Mouse (Mus musculus) liver, embryonic 16.5 days (tissue): ENCODE measurements around the gene Gp1bb. TPM values are rescaled to one million over a fixed set of nuclear protein-coding genes. Genes with fewer than 3 reads are reported as not detected.
A peak's percentile ranks its signal among the peaks of the same experiment; 100 is the strongest.

ENCODE experiments used
- ATAC-seq: fragments of 200-750 bp; cut with Nextera tagmentation; 2 replicates; pipeline ENCODE4 v1.8.0; 2017; ENCODE audit warnings: low read depth, mild to moderate bottlenecking, moderate number of reproducible peaks, moderate library complexity
- H3K27ac ChIP-seq: fragments of 300-500 bp; sonication (generic); 2 replicates; pipeline ENCODE4 v1.5.1; 2014; ENCODE audit warnings: mild to moderate bottlenecking, low read length
- H3K27me3 ChIP-seq: fragments of 300-500 bp; sonication (generic); 2 replicates; pipeline ENCODE4 v1.6.1; 2014; ENCODE audit warnings: low read depth, low read length, mixed read lengths; ENCODE audit not compliant: control insufficient read depth, insufficient read depth
- H3K36me3 ChIP-seq: fragments of 300-500 bp; sonication (generic); 2 replicates; pipeline ENCODE4 v1.6.1; 2014; ENCODE audit warnings: mild to moderate bottlenecking; ENCODE audit not compliant: control insufficient read depth, insufficient read depth
- H3K4me1 ChIP-seq: fragments of 300-500 bp; sonication (generic); 2 replicates; pipeline ENCODE4 v1.6.1; 2014; ENCODE audit warnings: low read depth, low read length, mixed read lengths; ENCODE audit not compliant: control insufficient read depth
- H3K4me2 ChIP-seq: fragments of 300-500 bp; sonication (generic); 2 replicates; pipeline ENCODE4 v1.6.1; 2014; ENCODE audit warnings: low read depth, low read length, mixed read lengths
- H3K4me3 ChIP-seq: fragments of 300-500 bp; sonication (generic); 2 replicates; pipeline ENCODE4 v1.5.1; 2014; ENCODE audit warnings: low read depth, mild to moderate bottlenecking, low read length
- H3K9ac ChIP-seq: fragments of 300-500 bp; sonication (generic); 2 replicates; pipeline ENCODE4 v1.6.1; 2014; ENCODE audit warnings: low read depth, low read length
- H3K9me3 ChIP-seq: fragments of 300-500 bp; sonication (generic); replicated peaks from 2 replicates; pipeline ENCODE4 v1.6.1; 2016; ENCODE audit warnings: low read length; ENCODE audit not compliant: control insufficient read depth
- WGBS: fragments of 180-500 bp; shearing (Covaris S2); extraction: QIAGEN DNeasy Blood & Tissue Kit; methylation state at CpG from one replicate; pipeline ENCODE4 v1.1.7; 2014; ENCODE audit not compliant: insufficient replicate concordance; 5-methylcytosine and 5-hydroxymethylcytosine counted together
- polyA plus RNA-seq: library from polyadenylated mRNA; unstranded; fragments of >200 nt; fragmentation: Nextera tagmentation; extraction: Ambion mirVana; gene quantifications from 2 replicates; pipeline ENCODE4 v1.2.1, GENCODE M21; 2015

Gene Gp1bb
- polyA plus RNA-seq, 1 experiment from 2014 or later: 18.2 TPM

- H3K27me3 ChIP-seq: no peaks in the 10 kb centered on the region
- no peak overlapping the region for H3K9ac ChIP-seq
- no peak overlapping the region for H3K27ac ChIP-seq
- no peaks in the 10 kb centered on the region for H3K36me3 ChIP-seq
- WGBS: 39% methylated on average over 11 of the region's 11 CpGs
- no peaks in the 10 kb centered on the region for H3K4me1 ChIP-seq
- H3K4me3 ChIP-seq: no peak overlapping the region
- no peaks in the 10 kb centered on the region; the same call in 1 of the 2 replicates for H3K9me3 ChIP-seq
- no peak overlapping the region for H3K4me2 ChIP-seq
- peak; percentile 24; the same call in 1 of the 2 replicates for ATAC-seq
These were observed 21.3 kb upstream of the Gp1bb start for GRCm38 (mm10) chr16:18643406-18643998.

DNA sequence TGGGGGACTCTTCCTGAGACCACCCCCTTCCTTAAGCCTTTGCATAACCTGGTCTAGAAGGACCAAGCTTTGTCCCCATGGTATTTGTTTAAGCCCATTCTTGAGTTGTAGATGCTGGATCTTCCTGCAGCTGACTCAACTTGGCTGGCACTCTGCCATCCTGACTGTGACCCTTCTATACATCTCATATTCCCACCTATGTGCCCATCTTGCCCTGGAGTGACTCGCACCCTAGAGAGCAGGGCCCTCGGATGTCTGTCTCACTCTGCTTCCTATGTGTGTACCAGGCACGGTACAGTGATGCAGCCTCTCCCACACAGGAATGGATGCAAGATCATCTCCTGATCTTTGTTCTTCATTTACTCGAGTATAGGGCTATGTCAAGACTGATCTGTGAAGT, 20.7 kb upstream of the Gp1bb start:
- Histone ChIP-seq H3K36me3 (no peaks in the 10 kb centered on the region), H3K27ac (no peak overlapping the region), H3K9me3 (no peaks in the 10 kb centered on the region), H3K4me1 (no peaks in the 10 kb centered on the region), H3K9ac (no peak overlapping the region), H3K4me3 (no peak overlapping the region), H3K27me3 (no peaks in the 10 kb centered on the region), H3K4me2 (no peak overlapping the region)
- 46% methylated on average over 4 of the region's 4 CpGs for WGBS
- no peak for ATAC-seq

GRCm38 (mm10) chr16:18642291-18642690, 20.1 kb upstream of the Gp1bb start:
- no peaks in the 10 kb centered on the region for H3K36me3 ChIP-seq
- no peaks in the 10 kb centered on the region for H3K27me3 ChIP-seq
- H3K4me1 ChIP-seq: no peaks in the 10 kb centered on the region
- no peak overlapping the region for H3K4me3 ChIP-seq
- H3K9me3 ChIP-seq: no peaks in the 10 kb centered on the region
- WGBS: 41% methylated on average over 7 of the region's 7 CpGs
- H3K9ac ChIP-seq: no peak overlapping the region
- H3K4me2 ChIP-seq: no peak overlapping the region
- no peak for ATAC-seq
- H3K27ac ChIP-seq: no peak overlapping the region

DNA sequence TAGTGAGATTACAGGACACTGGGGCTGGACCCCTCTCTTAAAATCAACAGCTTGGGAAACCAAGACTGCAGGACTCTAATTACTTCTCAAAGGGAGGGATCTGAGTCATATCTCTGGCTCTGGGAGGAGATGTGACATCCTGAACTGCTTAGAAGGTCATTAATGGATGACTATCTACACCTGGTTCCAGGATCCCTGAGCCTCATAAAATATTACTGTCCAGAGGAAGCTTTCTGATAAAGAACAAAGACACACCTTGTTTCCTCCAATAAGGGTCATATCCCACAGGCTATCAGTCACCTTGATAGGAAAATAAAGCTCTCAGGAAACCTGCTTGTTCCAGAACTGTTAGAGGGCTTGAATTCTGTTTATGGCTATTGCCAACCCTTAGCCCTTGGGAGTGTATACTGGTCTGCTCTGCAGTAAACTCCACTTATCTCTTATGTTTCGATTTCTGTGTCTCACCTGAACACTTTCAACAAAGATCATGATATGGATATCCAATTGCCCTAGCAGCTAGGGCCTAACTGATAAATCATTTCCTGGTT, 17.3 kb upstream of the Gp1bb start:
- Histone ChIP-seq H3K36me3 (no peaks in the 10 kb centered on the region), H3K9ac (no peak overlapping the region), H3K4me1 (no peaks in the 10 kb centered on the region), H3K4me2 (no peak overlapping the region), H3K27me3 (no peaks in the 10 kb centered on the region), H3K4me3 (no peak overlapping the region), H3K9me3 (no peaks in the 10 kb centered on the region), H3K27ac (no peak overlapping the region)
- WGBS: 35% methylated on average over 1 of the region's 1 CpGs
- no peak for ATAC-seq

- ATAC-seq: no peak
- H3K36me3 ChIP-seq: no peaks in the 10 kb centered on the region
- H3K9me3 ChIP-seq: no peaks in the 10 kb centered on the region
- H3K27me3 ChIP-seq: no peaks in the 10 kb centered on the region
- no peak overlapping the region for H3K27ac ChIP-seq
- WGBS: 26% methylated on average over 2 of the region's 2 CpGs
- no peaks in the 10 kb centered on the region for H3K4me1 ChIP-seq
- no peak overlapping the region for H3K9ac ChIP-seq
- H3K4me3 ChIP-seq: no peak overlapping the region
- H3K4me2 ChIP-seq: no peak overlapping the region
These were observed 16.2 kb upstream of the Gp1bb start for GRCm38 (mm10) chr16:18638396-18638795.

DNA sequence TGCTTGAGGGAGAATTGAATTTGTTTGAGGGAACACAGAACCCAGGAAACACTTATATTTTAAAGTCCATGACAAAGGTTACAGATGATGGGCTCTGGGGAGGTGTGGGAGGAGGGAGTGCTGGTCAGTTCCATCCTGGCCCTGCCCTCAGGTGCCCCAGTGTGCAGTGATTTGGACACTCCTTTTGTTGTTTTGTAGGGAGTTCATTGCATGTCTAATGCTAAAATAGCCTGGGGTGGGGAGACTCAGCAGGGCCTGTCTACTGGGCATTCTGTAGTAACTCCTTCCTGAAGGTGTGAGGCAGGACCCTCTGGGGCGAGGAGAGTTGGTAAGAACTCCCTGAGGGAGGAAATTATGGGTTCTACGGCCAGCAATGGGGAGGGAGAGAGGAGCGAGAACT, 14.6 kb upstream of the Gp1bb start:
- Histone ChIP-seq H3K27me3 (no peaks in the 10 kb centered on the region; the same call in 1 of the 2 replicates), H3K9ac (no peak overlapping the region), H3K4me3 (no peak overlapping the region), H3K4me1 (no peaks in the 10 kb centered on the region; the same call in 1 of the 2 replicates), H3K4me2 (no peak overlapping the region), H3K36me3 (no peaks in the 10 kb centered on the region), H3K27ac (no peak overlapping the region), H3K9me3 (no peaks in the 10 kb centered on the region)
- ATAC-seq: no peak
- 56% methylated on average over 3 of the region's 3 CpGs for WGBS

DNA sequence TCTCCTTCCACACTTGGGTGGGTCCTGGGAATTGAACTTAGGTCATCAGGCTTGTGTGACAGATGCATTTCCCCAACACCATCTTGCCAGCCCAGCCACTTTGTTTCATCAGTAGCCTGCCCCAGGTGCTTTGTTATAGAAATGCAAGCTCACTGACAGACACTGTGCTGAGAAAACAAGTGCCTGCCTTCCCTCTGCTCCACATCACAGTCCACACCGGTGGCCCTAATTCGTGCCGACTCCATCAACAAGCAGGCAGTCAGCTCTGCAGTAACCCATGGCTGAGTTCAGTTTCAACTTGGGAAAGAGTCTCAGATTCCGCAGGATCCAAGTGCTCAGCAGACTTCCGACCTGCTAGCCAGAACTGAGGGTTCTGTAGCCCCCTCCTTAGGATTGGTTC, 14.2 kb upstream of the Gp1bb start:
- no peak overlapping the region for H3K9ac ChIP-seq
- no peak overlapping the region for H3K4me2 ChIP-seq
- no peak for ATAC-seq
- no peaks in the 10 kb centered on the region for H3K9me3 ChIP-seq
- H3K27me3 ChIP-seq: peaks cover 2% of the 10 kb centered on the region; the same call in 1 of the 2 replicates
- no peaks in the 10 kb centered on the region for H3K36me3 ChIP-seq
- no peak overlapping the region for H3K4me3 ChIP-seq
- WGBS: 66% methylated on average over 5 of the region's 5 CpGs
- no peaks in the 10 kb centered on the region; the same call in 1 of the 2 replicates for H3K4me1 ChIP-seq
- no peak overlapping the region for H3K27ac ChIP-seq

- no peak overlapping the region for H3K4me3 ChIP-seq
- no peak for ATAC-seq
- H3K36me3 ChIP-seq: no peaks in the 10 kb centered on the region
- H3K9ac ChIP-seq: no peak overlapping the region
- peaks cover 3% of the 10 kb centered on the region for H3K4me1 ChIP-seq
- 23% methylated on average over 1 of the region's 1 CpGs for WGBS
- H3K4me2 ChIP-seq: no peak overlapping the region
- peaks cover 32% of the 10 kb centered on the region for H3K27me3 ChIP-seq
- H3K9me3 ChIP-seq: no peaks in the 10 kb centered on the region
- no peak overlapping the region for H3K27ac ChIP-seq
These were observed 11.1 kb upstream of the Gp1bb start for GRCm38 (mm10) chr16:18633333-18633732.

- Histone ChIP-seq H3K27me3 (peaks cover 37% of the 10 kb centered on the region), H3K9ac (no peak overlapping the region), H3K4me3 (no peak overlapping the region), H3K36me3 (no peaks in the 10 kb centered on the region), H3K4me2 (no peak overlapping the region), H3K4me1 (peaks cover 3% of the 10 kb centered on the region), H3K27ac (no peak overlapping the region), H3K9me3 (no peaks in the 10 kb centered on the region)
- WGBS: 41% methylated on average over 2 of the region's 2 CpGs
- ATAC-seq: no peak
These were observed 10.6 kb upstream of the Gp1bb start for GRCm38 (mm10) chr16:18632816-18633215.
